9 mouse cellular contexts compared by ENCODE assay signal in genomic region chr1:180312792-180313311, GRCm38 (mm10). TPM values are rescaled to one million over a fixed set of nuclear protein-coding genes. Genes with fewer than 3 reads are reported as not detected.
DNase-seq lines count a peak whose midpoint lies in the region; ATAC-seq and TF ChIP-seq lines count a peak whose summit lies in the region.
"Had no signal": no experiment of that assay in that cellular context is flagged by ENCODE, and none has a peak within 500 bp of the region (broad histone marks: within the 10 kb centered on the region; RNA-seq: fewer than 3 reads in every experiment).

No protein-coding gene starts in this region.

- no peak overlapping the region for H3K27ac ChIP-seq in lung, embryonic 14.5 days (ENCODE audit: low read depth)
- peak overlapping the region; percentile 66 for H3K27ac ChIP-seq in forebrain, embryonic 10.5 days
- peak overlapping the region; percentile 9 for H3K27ac ChIP-seq in heart, postnatal 0 days (ENCODE audit: low read depth)
- H3K27ac ChIP-seq: liver, embryonic 13.5 days had no signal

- no peaks in the 10 kb centered on the region for H3K4me1 ChIP-seq in lung, embryonic 14.5 days (ENCODE audit: insufficient read depth)
- peaks cover 9% of the 10 kb centered on the region for H3K4me1 ChIP-seq in lung, adult 2 months (ENCODE audit: control insufficient read depth, insufficient read depth, low read length)
- peaks cover 23% of the 10 kb centered on the region for H3K4me1 ChIP-seq in forebrain, embryonic 10.5 days
- peaks cover 35% of the 10 kb centered on the region for H3K4me1 ChIP-seq in heart, postnatal 0 days (ENCODE audit: control insufficient read depth, insufficient read depth)

- peak overlapping the region; percentile 59; the same call in 1 of the 2 replicates for H3K4me2 ChIP-seq in lung, embryonic 14.5 days
- H3K4me2 ChIP-seq in heart, postnatal 0 days (ENCODE audit: low read depth, low read length): peak overlapping the region; percentile 54; the same call in 1 of the 2 replicates

- no peak; the same call in 1 of the 2 replicates for ATAC-seq in lung, embryonic 14.5 days (ENCODE audit: insufficient read depth)
- ATAC-seq in heart, postnatal 0 days (ENCODE audit: insufficient read depth, low read depth): peak; percentile 40; the same call in 1 of the 2 replicates

- 44% methylated on average over 6 of the region's 6 CpGs for WGBS in lung, embryonic 14.5 days
- 48% methylated on average over 6 of the region's 6 CpGs for WGBS in lung, adult 2 months
- 41% methylated on average over 6 of the region's 6 CpGs for WGBS in forebrain, embryonic 10.5 days
- 31% methylated on average over 6 of the region's 6 CpGs for WGBS in heart, postnatal 0 days

- no peaks in the 10 kb centered on the region for H3K9me3 ChIP-seq in lung, embryonic 14.5 days (ENCODE audit: low read depth, low read length)
- H3K9me3 ChIP-seq in forebrain, embryonic 10.5 days: no peaks in the 10 kb centered on the region
- no peaks in the 10 kb centered on the region for H3K9me3 ChIP-seq in heart, postnatal 0 days (replicated peaks; ENCODE audit: control insufficient read depth, low read length)
- H3K9me3 ChIP-seq: liver, embryonic 13.5 days had no signal

- H3K36me3 ChIP-seq in lung, embryonic 14.5 days (ENCODE audit: insufficient read depth): no peaks in the 10 kb centered on the region
- no peaks in the 10 kb centered on the region for H3K36me3 ChIP-seq in forebrain, embryonic 10.5 days (replicated peaks)
- H3K36me3 ChIP-seq in heart, postnatal 0 days (replicated peaks; ENCODE audit: control insufficient read depth, insufficient read depth, low read length): no peaks in the 10 kb centered on the region
- H3K36me3 ChIP-seq: liver, embryonic 13.5 days had no signal

- no peak for TF ChIP-seq POLR2A in lung, adult 2 months (IDR thresholded peaks at IDR 0.05; ENCODE audit: borderline replicate concordance, extremely low read depth, low read depth, low read length)

- H3K27me3 ChIP-seq in lung, embryonic 14.5 days (ENCODE audit: insufficient read depth, low read length): no peaks in the 10 kb centered on the region
- peaks cover 17% of the 10 kb centered on the region for H3K27me3 ChIP-seq in forebrain, embryonic 10.5 days (ENCODE audit: poor library complexity, severe bottlenecking)
- H3K27me3 ChIP-seq in heart, postnatal 0 days (ENCODE audit: control insufficient read depth, insufficient read depth, low read length): no peaks in the 10 kb centered on the region

- no peak overlapping the region for H3K9ac ChIP-seq in lung, embryonic 14.5 days
- H3K9ac ChIP-seq in heart, postnatal 0 days (replicated peaks; ENCODE audit: low read depth, low read length): no peak overlapping the region
- H3K9ac ChIP-seq: liver, embryonic 13.5 days had no signal

- peak; percentile 55 for DNase-seq in lung, embryonic 14.5 days
- DNase-seq in lung, adult 2 months: no peak
- DNase-seq in adrenal gland, postnatal 25 days: peak; percentile 76
- DNase-seq in forebrain, embryonic 10.5 days (ENCODE audit: extremely low spot score, low spot score): peak; percentile 30
- peak; percentile 61 for DNase-seq in heart, postnatal 0 days (ENCODE audit: low spot score)
- DNase-seq in lung, postnatal 4 days: peak; percentile 54 to 61
- no peak for DNase-seq in spleen, postnatal 14 days (ENCODE audit: low spot score in 2 of 2)
- no peak for DNase-seq in thymus, postnatal 36 days
- DNase-seq: liver, embryonic 13.5 days had no signal

- TF ChIP-seq EP300 in heart, postnatal 0 days (IDR thresholded peaks at IDR 0.05; ENCODE audit: low read depth): no peak

- TF ChIP-seq CTCF in lung, embryonic 14.5 days (IDR thresholded peaks at IDR 0.05; ENCODE audit: low read depth): no peak
- TF ChIP-seq CTCF in lung, adult 2 months (IDR thresholded peaks at IDR 0.05; ENCODE audit: insufficient read depth, low read length): no peak
- TF ChIP-seq CTCF in heart, postnatal 0 days (IDR thresholded peaks at IDR 0.05; ENCODE audit: low read depth): no peak

- H3K4me3 ChIP-seq in lung, embryonic 14.5 days (ENCODE audit: low read depth, low read length): no peak overlapping the region
- no peak overlapping the region for H3K4me3 ChIP-seq in lung, adult 2 months (replicated peaks; ENCODE audit: extremely low read depth, low read depth, low read length)
- H3K4me3 ChIP-seq in forebrain, embryonic 10.5 days: peak overlapping the region; percentile 48; the same call in 1 of the 2 replicates
- no peak overlapping the region for H3K4me3 ChIP-seq in heart, postnatal 0 days (ENCODE audit: low read depth, low read length)
- H3K4me3 ChIP-seq: liver, embryonic 13.5 days had no signal

RNA-seq across cellular contexts. Expression of gene Itpkb, which starts 17.4 kb away (rescaled TPM):
- 8.1 and 9.0 TPM in 2 replicates for polyA plus RNA-seq in lung, embryonic 14.5 days (2014; fragmentation: Nextera tagmentation; extraction: Ambion mirVana)
- 51.3 and 55.6 TPM in 2 replicates for polyA plus RNA-seq in lung, adult 2 months (2012; rRNA removed)
- total RNA-seq in adrenal gland, postnatal 25 days (2021): 57.7 and 71.2 TPM in 2 replicates
- 2.5 and 2.8 TPM in 2 replicates for polyA plus RNA-seq in forebrain, embryonic 10.5 days (2016; fragmentation: Nextera tagmentation; extraction: Ambion mirVana)
- 21.7 and 24.9 TPM in 2 replicates for total RNA-seq in heart, postnatal 0 days (2014; rRNA removed; ENCODE audit: low replicate concordance)
- polyA plus RNA-seq in heart, postnatal 0 days (2015; fragmentation: Nextera tagmentation; extraction: Ambion mirVana): 5.1 and 5.4 TPM in 2 replicates

RNA-seq across cellular contexts. Expression of gene Psen2, which starts 49.6 kb away (rescaled TPM):
- polyA plus RNA-seq in lung, embryonic 14.5 days (2014; fragmentation: Nextera tagmentation; extraction: Ambion mirVana): 7.9 and 9.8 TPM in 2 replicates
- 70.0 and 74.4 TPM in 2 replicates for polyA plus RNA-seq in lung, adult 2 months (2012; rRNA removed)
- 31.0 and 35.5 TPM in 2 replicates for total RNA-seq in adrenal gland, postnatal 25 days (2021)
- 6.4 and 6.5 TPM in 2 replicates for polyA plus RNA-seq in forebrain, embryonic 10.5 days (2016; fragmentation: Nextera tagmentation; extraction: Ambion mirVana)
- 30.8 and 33.3 TPM in 2 replicates for total RNA-seq in heart, postnatal 0 days (2014; rRNA removed; ENCODE audit: low replicate concordance)
- polyA plus RNA-seq in heart, postnatal 0 days (2015; fragmentation: Nextera tagmentation; extraction: Ambion mirVana): 15.2 and 16.4 TPM in 2 replicates

Comparison
In these comparisons a context has a peak if more than half of its experiments do, and no peak if none do; other contexts are left out.
1. DNase-seq: peak in lung, embryonic 14.5 days (single experiment), adrenal gland, postnatal 25 days (single experiment), forebrain, embryonic 10.5 days (single experiment), heart, postnatal 0 days (single experiment) and lung, postnatal 4 days (2 of 2); none in lung, adult 2 months (single experiment), spleen, postnatal 14 days (0 of 2) and thymus, postnatal 36 days (0 of 2).